Mouse (Mus musculus) hematopoietic multipotent progenitor cell, adult 10-12 weeks (in vitro differentiated cells): ENCODE data around the gene Cyp2c68. TPM values are rescaled to one million over a fixed set of nuclear protein-coding genes. Genes with fewer than 3 reads are reported as not detected.

ENCODE experiments used
- polyA plus RNA-seq: library from polyadenylated mRNA; stranded (reverse); fragments of >175 nt; gene quantifications from 2 replicates; pipeline ENCODE4 v1.2.3, GENCODE M21; 2012; ENCODE audit warnings: low replicate concordance

Cyp2c68 gene
- polyA plus RNA-seq, result not detected in 2 replicates

GRCm38 (mm10) chr19:39740920-39741319 is at the start of gene Cyp2c68:
Cyp2c68 (minus strand) TSS chr19:39741054.

GRCm38 (mm10) chr19:39648938-39649337 is 91.9 kb downstream of the Cyp2c68 start, which contains the start of gene Cyp2c67:
Cyp2c67 (minus strand) TSS chr19:39649051.

Other genes starting within 250 kb of the Cyp2c68 start
- not detected in 2 replicates for gene Cyp2c39, start 230.2 kb downstream of the Cyp2c68 start, polyA plus RNA-seq
- not detected in 2 replicates for gene Cyp2c67, start 92.0 kb downstream of the Cyp2c68 start, polyA plus RNA-seq
- gene Cyp2c40, start 71.8 kb upstream of the Cyp2c68 start, polyA plus RNA-seq, result not detected in 2 replicates
- gene Cyp2c69, start 145.7 kb upstream of the Cyp2c68 start, polyA plus RNA-seq, result not detected in 2 replicates